Comparison of ENCODE assay signal across 23 mouse cellular contexts in the genomic region with DNA sequence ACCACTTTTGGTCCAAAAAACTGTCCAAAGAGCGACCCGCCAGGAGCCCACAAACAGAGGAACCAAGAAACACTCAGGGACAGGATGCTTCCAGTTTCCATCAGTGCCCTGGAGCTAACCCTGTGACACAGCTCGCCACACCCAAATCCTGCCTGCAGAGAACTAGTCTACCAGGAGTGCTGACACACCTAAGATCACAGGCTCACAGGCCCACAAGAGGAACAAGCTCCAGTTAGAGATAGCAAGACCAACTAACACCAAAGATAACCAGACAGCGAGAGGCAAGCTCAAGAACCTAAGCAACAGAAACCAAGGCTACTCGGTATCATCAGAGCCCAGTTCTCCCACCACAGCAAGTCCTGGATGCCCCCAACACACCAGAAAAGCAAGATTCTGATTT. TPM values are rescaled to one million over a fixed set of nuclear protein-coding genes. Genes with fewer than 3 reads are reported as not detected.
DNase-seq lines count a peak whose midpoint lies in the region; ATAC-seq and TF ChIP-seq lines count a peak whose summit lies in the region.
"Had no signal": no experiment of that assay in that cellular context is flagged by ENCODE, and none has a peak within 500 bp of the region (broad histone marks: within the 10 kb centered on the region; RNA-seq: fewer than 3 reads in every experiment).

No protein-coding gene starts in this region.

- no peaks in the 10 kb centered on the region for H3K27me3 ChIP-seq in liver, embryonic 11.5 days (replicated peaks; ENCODE audit: control insufficient read depth, insufficient read depth, low read length)
- no peaks in the 10 kb centered on the region for H3K27me3 ChIP-seq in liver, embryonic 14.5 days (ENCODE audit: control insufficient read depth, insufficient read depth, low read length)
- H3K27me3 ChIP-seq: forebrain, embryonic 13.5 days; heart, embryonic 12.5 days; heart, embryonic 15.5 days; hindbrain, embryonic 13.5 days had no signal

- WGBS in liver, embryonic 11.5 days: 68% methylated on average over 5 of the region's 5 CpGs
- WGBS in liver, embryonic 14.5 days (ENCODE audit: insufficient replicate concordance): 43% methylated on average over 5 of the region's 5 CpGs

- no peaks in the 10 kb centered on the region for H3K4me1 ChIP-seq in liver, embryonic 11.5 days (replicated peaks; ENCODE audit: control insufficient read depth, insufficient read depth, low read length)
- H3K4me1 ChIP-seq in liver, embryonic 14.5 days (replicated peaks; ENCODE audit: control insufficient read depth in 2 of 2, insufficient read depth in 2 of 2, low read length in 1 of 2): no peaks in the 10 kb centered on the region
- H3K4me1 ChIP-seq: forebrain, embryonic 10.5 days; forebrain, embryonic 13.5 days; heart, embryonic 15.5 days; hindbrain, embryonic 10.5 days; hindbrain, embryonic 13.5 days had no signal

- TF ChIP-seq CTCF in liver, embryonic 14.5 days (IDR thresholded peaks at IDR 0.05; ENCODE audit: low read depth): no peak

- H3K9ac ChIP-seq in liver, embryonic 11.5 days (ENCODE audit: low read depth, low read length): no peak overlapping the region
- H3K9ac ChIP-seq in liver, embryonic 14.5 days (replicated peaks): no peak overlapping the region
- H3K9ac ChIP-seq: forebrain, embryonic 13.5 days; heart, embryonic 12.5 days; heart, embryonic 15.5 days; hindbrain, embryonic 13.5 days had no signal

- no peak for ATAC-seq in liver, embryonic 11.5 days (replicated peaks; ENCODE audit: low FRiP score)
- ATAC-seq in liver, embryonic 14.5 days (ENCODE audit: insufficient read depth): peak; percentile 48; the same call in 1 of the 2 replicates
- ATAC-seq in megakaryocyte-erythroid progenitor cell, adult 5-6 weeks (replicated peaks; ENCODE audit: low FRiP score, low TSS enrichment, poor library complexity, severe bottlenecking): peak; percentile 98
- ATAC-seq: forebrain, embryonic 13.5 days; forebrain, embryonic 16.5 days; hindbrain, embryonic 16.5 days had no signal

- H3K4me2 ChIP-seq in liver, embryonic 11.5 days: no peak overlapping the region
- H3K4me2 ChIP-seq in liver, embryonic 14.5 days (ENCODE audit: low read depth): no peak overlapping the region
- H3K4me2 ChIP-seq: forebrain, embryonic 13.5 days; heart, embryonic 12.5 days; heart, embryonic 15.5 days; hindbrain, embryonic 13.5 days had no signal

- no peaks in the 10 kb centered on the region for H3K9me3 ChIP-seq in liver, embryonic 11.5 days (ENCODE audit: control insufficient read depth, low read length)
- no peaks in the 10 kb centered on the region for H3K9me3 ChIP-seq in liver, embryonic 14.5 days (ENCODE audit: control insufficient read depth, low read length)
- H3K9me3 ChIP-seq: forebrain, embryonic 10.5 days; forebrain, embryonic 13.5 days; heart, embryonic 12.5 days; heart, embryonic 15.5 days; hindbrain, embryonic 10.5 days; hindbrain, embryonic 13.5 days had no signal

- TF ChIP-seq EP300 in liver, embryonic 14.5 days (IDR thresholded peaks at IDR 0.05; ENCODE audit: low read depth): no peak

- DNase-seq in liver: peak; percentile 5
- DNase-seq in liver, embryonic 11.5 days (ENCODE audit: low spot score): no peak
- no peak for DNase-seq in liver, embryonic 14.5 days (ENCODE audit: low read depth in 3 of 3, low spot score in 3 of 3)
- no peak for DNase-seq in layer of hippocampus, adult 9-10 months (ENCODE audit: low spot score)
- no peak for DNase-seq in lung, postnatal 4 days
- DNase-seq: adrenal gland, postnatal 10 days; adrenal gland, postnatal 36 days; cerebellum, adult 18-20 months; cerebellum, adult 9-10 months; cerebellum, postnatal 14 days; gastrocnemius, postnatal 25 days; heart, adult 18-20 months; heart, postnatal 10 days; heart, postnatal 36 days had no signal

- H3K36me3 ChIP-seq in liver, embryonic 11.5 days (ENCODE audit: control insufficient read depth, insufficient read depth, low read length): no peaks in the 10 kb centered on the region
- H3K36me3 ChIP-seq in liver, embryonic 14.5 days (replicated peaks; ENCODE audit: control insufficient read depth, insufficient read depth, low read depth): no peaks in the 10 kb centered on the region
- H3K36me3 ChIP-seq: forebrain, embryonic 10.5 days; heart, embryonic 12.5 days; heart, embryonic 15.5 days; hindbrain, embryonic 10.5 days; hindbrain, embryonic 13.5 days had no signal

- H3K27ac ChIP-seq in liver, embryonic 11.5 days (ENCODE audit: low read depth, low read length): no peak overlapping the region
- H3K27ac ChIP-seq in liver, embryonic 14.5 days: no peak overlapping the region
- H3K27ac ChIP-seq: forebrain, embryonic 10.5 days; forebrain, embryonic 13.5 days; heart, embryonic 15.5 days; hindbrain, embryonic 10.5 days; hindbrain, embryonic 13.5 days had no signal

- H3K4me3 ChIP-seq in liver, embryonic 11.5 days (ENCODE audit: low read depth, low read length): no peak overlapping the region
- H3K4me3 ChIP-seq in liver, embryonic 14.5 days (ENCODE audit: insufficient read depth in 1 of 2, low read depth in 2 of 2, low read length in 2 of 2): no peak overlapping the region
- H3K4me3 ChIP-seq: forebrain, embryonic 10.5 days; forebrain, embryonic 13.5 days; heart, embryonic 12.5 days; heart, embryonic 15.5 days; hindbrain, embryonic 10.5 days; hindbrain, embryonic 13.5 days had no signal

RNA-seq across cellular contexts. Expression of a gene that starts 43.7 kb away (rescaled TPM):
- 75.1 and 78.7 TPM in 2 replicates for polyA plus RNA-seq in liver, embryonic 11.5 days (2014; fragmentation: Nextera tagmentation; extraction: Ambion mirVana)
- 10.2 and 16.9 TPM in 2 replicates for polyA plus RNA-seq in liver, embryonic 14.5 days (2012; rRNA removed)
- 33.7 and 36.3 TPM in 2 replicates for polyA plus RNA-seq in liver, embryonic 14.5 days (2014; fragmentation: Nextera tagmentation; extraction: Ambion mirVana)
- 66.4 and 66.9 TPM in 2 replicates for total RNA-seq in megakaryocyte-erythroid progenitor cell, adult 5-6 weeks (2014; fragmentation: Nextera tagmentation)
- 59.5 and 87.3 TPM in 2 replicates for total RNA-seq in megakaryocyte-erythroid progenitor cell, adult 5-6 weeks (2017)
